Mouse (Mus musculus) C2C12 (cell line): ENCODE results near the gene Glb1.

Experiments used
- CTCF ChIP-seq: IDR thresholded peaks from one replicate; pipeline ENCODE4 v1.5.1; 2011; ENCODE audit not compliant: control insufficient read depth, insufficient read depth, insufficient read length
- MYOG ChIP-seq: IDR thresholded peaks from one replicate; pipeline ENCODE4 v1.6.1; 2011; ENCODE audit not compliant: control insufficient read depth, insufficient read length; ENCODE audit errors: extremely low read depth

GRCm38 (mm10) chr9:114455420-114455819 is 54.5 kb downstream of the Glb1 start:
- TF ChIP-seq CTCF, result no peak
- no peak for TF ChIP-seq MYOG
